Mouse (Mus musculus) kidney, embryonic 14.5 days (tissue): ENCODE results near the gene Minpp1. TPM values are rescaled to one million over a fixed set of nuclear protein-coding genes. Genes with fewer than 3 reads are reported as not detected.

ENCODE experiments used
- ATAC-seq: fragments of 200-750 bp; cut with Nextera tagmentation; 2 replicates; pipeline ENCODE4 v1.8.0; 2017; ENCODE audit warnings: moderate number of reproducible peaks, mild to moderate bottlenecking, moderate TSS enrichment, moderate library complexity; ENCODE audit not compliant: low FRiP score, low TSS enrichment
- H3K27ac ChIP-seq: fragments of 300-500 bp; sonication (generic); 2 replicates; pipeline ENCODE4 v1.5.1; 2014; ENCODE audit warnings: low read depth, mild to moderate bottlenecking, low read length, moderate library complexity, mixed read lengths
- H3K27me3 ChIP-seq: fragments of 300-500 bp; sonication (generic); 2 replicates; pipeline ENCODE4 v1.6.1; 2014; ENCODE audit warnings: mild to moderate bottlenecking, low read length; ENCODE audit not compliant: control insufficient read depth, insufficient read depth
- H3K36me3 ChIP-seq: fragments of 300-500 bp; sonication (generic); 2 replicates; pipeline ENCODE4 v1.6.1; 2014; ENCODE audit warnings: low read length, mixed read lengths; ENCODE audit not compliant: control insufficient read depth, insufficient read depth
- H3K4me1 ChIP-seq: fragments of 300-500 bp; sonication (generic); 2 replicates; pipeline ENCODE4 v1.6.1; 2014; ENCODE audit warnings: low read length, mixed read lengths; ENCODE audit not compliant: control insufficient read depth, insufficient read depth
- H3K4me2 ChIP-seq: fragments of 300-500 bp; sonication (generic); replicated peaks from 2 replicates; pipeline ENCODE4 v1.6.1; 2014; ENCODE audit warnings: low read depth, mild to moderate bottlenecking, low read length
- H3K4me3 ChIP-seq: fragments of 300-500 bp; sonication (generic); 2 replicates; pipeline ENCODE4 v1.5.1; 2014; ENCODE audit warnings: mild to moderate bottlenecking, low read length
- H3K9ac ChIP-seq: fragments of 300-500 bp; sonication (generic); 2 replicates; pipeline ENCODE4 v1.6.1; 2014; ENCODE audit warnings: low read depth, mild to moderate bottlenecking, low read length, moderate library complexity
- H3K9me3 ChIP-seq: fragments of 300-500 bp; sonication (generic); 2 replicates; pipeline ENCODE4 v1.6.1; 2016; ENCODE audit warnings: low read length; ENCODE audit not compliant: control insufficient read depth
- WGBS: fragments of 180-500 bp; shearing (Covaris S2); extraction: QIAGEN DNeasy Blood & Tissue Kit; methylation state at CpG from one replicate; pipeline ENCODE4 v1.1.7; 2014; 5-methylcytosine and 5-hydroxymethylcytosine counted together
- polyA plus RNA-seq: library from polyadenylated mRNA; unstranded; fragments of >200 nt; fragmentation: Nextera tagmentation; extraction: Ambion mirVana; gene quantifications from 2 replicates; pipeline ENCODE4 v1.2.1, GENCODE M21; 2014

Minpp1 gene
- polyA plus RNA-seq, 1 experiment from 2014 or later, result 82.4 TPM

- no peak within 1 kb of the TSS for H3K9ac ChIP-seq
- no peak for ATAC-seq
- 75% methylated on average over 5 of the region's 6 CpGs for WGBS
Measured at GRCm38 (mm10) chr19:32466478-32466877, 19.1 kb upstream of the Minpp1 start, which contains the start of gene Rpl9-ps6. Gene Rpl9-ps6 (minus strand): TSS chr19:32466578.

DNA sequence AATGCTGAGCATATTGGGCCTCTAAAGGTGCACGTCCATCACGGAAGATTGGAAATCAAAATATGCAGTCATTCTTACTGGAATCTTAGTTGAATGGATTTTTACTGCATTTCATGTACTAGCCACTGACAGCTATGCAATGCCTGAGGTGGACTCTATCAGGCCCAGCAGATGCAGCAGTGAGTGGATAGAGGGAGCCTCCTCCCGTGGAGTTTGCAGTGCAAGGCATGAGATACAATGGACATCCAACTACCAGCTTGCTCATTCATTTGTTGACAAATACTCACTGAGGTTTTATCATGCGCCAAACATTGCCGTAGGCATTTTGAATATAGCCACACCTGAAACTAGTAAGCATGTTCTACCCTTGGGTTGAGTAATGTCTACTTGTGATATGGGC is 18.2 kb upstream of the Minpp1 start:
- Histone ChIP-seq H3K4me3 (no peak overlapping the region), H3K9me3 (no peaks in the 10 kb centered on the region), H3K4me2 (no peak overlapping the region), H3K27me3 (no peaks in the 10 kb centered on the region), H3K9ac (no peak overlapping the region), H3K36me3 (no peaks in the 10 kb centered on the region), H3K4me1 (no peaks in the 10 kb centered on the region), H3K27ac (no peak overlapping the region)
- ATAC-seq, result no peak
- 94% methylated on average over 5 of the region's 5 CpGs for WGBS

More at GRCm38 (mm10) chr19:32466478-32466877, 19.1 kb upstream of the Minpp1 start, which contains the start of gene Rpl9-ps6:
- H3K4me3 ChIP-seq, result no peak within 1 kb of the TSS
- no peak within 1 kb of the TSS for H3K4me2 ChIP-seq
- H3K9me3 ChIP-seq, result no peaks in the 10 kb centered on the region
- no peaks in the 10 kb centered on the region for H3K4me1 ChIP-seq
- no peaks in the 10 kb centered on the region for H3K36me3 ChIP-seq
- H3K27ac ChIP-seq, result no peak within 1 kb of the TSS
- no peaks in the 10 kb centered on the region for H3K27me3 ChIP-seq

GRCm38 (mm10) chr19:32470059-32470497 is 15.5 kb upstream of the Minpp1 start:
- no peak overlapping the region for H3K27ac ChIP-seq
- no peaks in the 10 kb centered on the region for H3K36me3 ChIP-seq
- H3K4me3 ChIP-seq, result no peak overlapping the region
- H3K4me2 ChIP-seq, result no peak overlapping the region
- H3K9ac ChIP-seq, result no peak overlapping the region
- no peaks in the 10 kb centered on the region for H3K9me3 ChIP-seq
- H3K27me3 ChIP-seq, result no peaks in the 10 kb centered on the region
- ATAC-seq, result no peak
- 21% methylated on average over 6 of the region's 6 CpGs for WGBS
- H3K4me1 ChIP-seq, result no peaks in the 10 kb centered on the region

GRCm38 (mm10) chr19:32470570-32471263 is 14.9 kb upstream of the Minpp1 start:
- H3K27ac ChIP-seq, result no peak overlapping the region
- H3K4me1 ChIP-seq, result no peaks in the 10 kb centered on the region
- H3K9ac ChIP-seq, result no peak overlapping the region
- no peak overlapping the region for H3K4me2 ChIP-seq
- no peak for ATAC-seq
- no peaks in the 10 kb centered on the region for H3K9me3 ChIP-seq
- WGBS, result 89% methylated on average over 13 of the region's 13 CpGs
- H3K36me3 ChIP-seq, result no peaks in the 10 kb centered on the region
- H3K27me3 ChIP-seq, result no peaks in the 10 kb centered on the region
- H3K4me3 ChIP-seq, result no peak overlapping the region

DNA sequence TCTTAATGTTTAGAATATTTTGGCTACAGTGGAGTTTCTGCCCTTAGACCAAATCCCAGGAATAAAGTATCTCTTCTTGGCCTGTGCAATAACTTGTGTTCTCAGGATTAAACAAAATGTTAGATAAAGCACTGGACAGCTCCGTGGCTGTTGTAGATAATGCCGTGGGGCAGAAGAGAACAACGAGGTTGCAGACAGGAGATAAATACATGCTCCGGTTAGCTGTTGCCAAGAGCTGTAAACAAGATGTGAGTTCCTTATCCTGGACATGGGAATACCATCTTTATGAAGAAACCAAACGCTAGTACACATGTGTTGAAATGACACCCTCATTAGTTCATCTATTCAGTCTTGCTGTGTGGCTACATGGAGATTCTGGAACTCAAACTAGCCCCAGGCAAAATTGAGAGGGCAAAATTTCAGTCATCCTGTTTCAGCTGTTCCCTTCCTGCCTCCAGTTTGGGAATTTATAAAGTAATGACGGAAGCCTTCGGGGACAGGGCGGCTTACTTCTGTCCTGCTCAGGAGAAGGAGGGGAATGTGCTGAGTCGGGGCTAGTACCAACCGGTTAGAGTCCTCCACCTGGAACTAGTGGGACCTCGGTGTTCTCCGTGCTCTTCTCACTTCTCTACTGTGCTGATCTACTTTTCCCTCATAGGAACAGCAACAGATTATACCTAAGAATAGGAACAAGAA is 9.4 kb upstream of the Minpp1 start:
- no peaks in the 10 kb centered on the region for H3K9me3 ChIP-seq
- 82% methylated on average over 12 of the region's 12 CpGs for WGBS
- no peaks in the 10 kb centered on the region for H3K27me3 ChIP-seq
- H3K27ac ChIP-seq, result no peak overlapping the region
- no peak overlapping the region for H3K4me3 ChIP-seq
- no peak overlapping the region for H3K4me2 ChIP-seq
- no peaks in the 10 kb centered on the region for H3K4me1 ChIP-seq
- no peak overlapping the region for H3K9ac ChIP-seq
- ATAC-seq, result no peak
- H3K36me3 ChIP-seq, result no peaks in the 10 kb centered on the region

GRCm38 (mm10) chr19:32476712-32477052 is 8.9 kb upstream of the Minpp1 start:
- H3K27me3 ChIP-seq, result no peaks in the 10 kb centered on the region
- no peaks in the 10 kb centered on the region for H3K36me3 ChIP-seq
- no peak overlapping the region for H3K27ac ChIP-seq
- no peak overlapping the region for H3K4me2 ChIP-seq
- no peak for ATAC-seq
- no peaks in the 10 kb centered on the region for H3K4me1 ChIP-seq
- no peaks in the 10 kb centered on the region for H3K9me3 ChIP-seq
- H3K4me3 ChIP-seq, result no peak overlapping the region
- no peak overlapping the region for H3K9ac ChIP-seq
- 84% methylated on average over 4 of the region's 4 CpGs for WGBS

GRCm38 (mm10) chr19:32480255-32480654 is 5.3 kb upstream of the Minpp1 start:
- no peaks in the 10 kb centered on the region for H3K36me3 ChIP-seq
- H3K27me3 ChIP-seq, result no peaks in the 10 kb centered on the region
- H3K4me1 ChIP-seq, result peaks cover 3% of the 10 kb centered on the region; the same call in 1 of the 2 replicates
- no peak overlapping the region for H3K4me2 ChIP-seq
- no peak overlapping the region for H3K9ac ChIP-seq
- WGBS, result 93% methylated on average over 5 of the region's 5 CpGs
- H3K9me3 ChIP-seq, result no peaks in the 10 kb centered on the region
- H3K4me3 ChIP-seq, result no peak overlapping the region
- no peak for ATAC-seq
- H3K27ac ChIP-seq, result no peak overlapping the region

GRCm38 (mm10) chr19:32480791-32481442 is 4.7 kb upstream of the Minpp1 start:
- H3K27ac ChIP-seq, result no peak overlapping the region
- no peak overlapping the region for H3K9ac ChIP-seq
- no peak for ATAC-seq

GRCm38 (mm10) chr19:32481511-32481910 is 4.1 kb upstream of the Minpp1 start:
- no peaks in the 10 kb centered on the region for H3K9me3 ChIP-seq
- no peaks in the 10 kb centered on the region for H3K36me3 ChIP-seq
- WGBS, result 63% methylated on average over 4 of the region's 4 CpGs
- H3K4me3 ChIP-seq, result no peak overlapping the region
- H3K9ac ChIP-seq, result no peak overlapping the region
- H3K27ac ChIP-seq, result no peak overlapping the region
- ATAC-seq, result no peak
- no peaks in the 10 kb centered on the region for H3K27me3 ChIP-seq
- no peak overlapping the region for H3K4me2 ChIP-seq
- H3K4me1 ChIP-seq, result peaks cover 3% of the 10 kb centered on the region; the same call in 1 of the 2 replicates

More at GRCm38 (mm10) chr19:32480791-32481442, 4.7 kb upstream of the Minpp1 start:
- Histone ChIP-seq H3K9me3 (no peaks in the 10 kb centered on the region), H3K27me3 (no peaks in the 10 kb centered on the region), H3K4me2 (no peak overlapping the region), H3K4me1 (peaks cover 3% of the 10 kb centered on the region; the same call in 1 of the 2 replicates), H3K4me3 (no peak overlapping the region), H3K36me3 (no peaks in the 10 kb centered on the region)
- 86% methylated on average over 8 of the region's 8 CpGs for WGBS
